Mouse (Mus musculus): ENCODE data around the gene Mamstr.

DNA sequence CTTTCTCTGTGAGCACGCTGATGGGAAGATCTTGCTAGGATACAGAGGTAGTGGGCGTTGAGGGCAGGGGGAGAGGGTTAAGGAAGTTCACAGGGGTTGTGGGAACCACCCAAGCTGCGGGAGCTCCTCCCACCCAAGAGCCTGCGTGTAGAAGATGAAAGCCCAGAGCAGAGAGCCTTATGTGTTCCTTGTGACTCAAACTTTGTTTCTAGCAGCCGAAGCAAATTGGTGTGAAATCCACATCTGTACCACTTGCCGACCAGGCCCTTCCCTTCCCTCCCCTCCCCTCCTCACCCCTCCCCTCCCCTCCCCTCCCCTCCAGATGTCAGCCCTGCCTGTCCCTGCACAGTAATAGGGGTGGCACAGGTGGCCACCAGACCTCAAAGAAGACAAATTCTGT is 55.3 kb downstream of the Mamstr start:
- TF ChIP-seq POLR2A (IDR thresholded peaks at IDR 0.05; ENCODE audit: extremely low read depth, insufficient read depth, low read length) (no peak), CTCF (IDR thresholded peaks at IDR 0.05; ENCODE audit: extremely low read depth, insufficient read depth, low read length) (no peak)
